ENCODE assay signal across 33 mouse cellular contexts in the genomic region with DNA sequence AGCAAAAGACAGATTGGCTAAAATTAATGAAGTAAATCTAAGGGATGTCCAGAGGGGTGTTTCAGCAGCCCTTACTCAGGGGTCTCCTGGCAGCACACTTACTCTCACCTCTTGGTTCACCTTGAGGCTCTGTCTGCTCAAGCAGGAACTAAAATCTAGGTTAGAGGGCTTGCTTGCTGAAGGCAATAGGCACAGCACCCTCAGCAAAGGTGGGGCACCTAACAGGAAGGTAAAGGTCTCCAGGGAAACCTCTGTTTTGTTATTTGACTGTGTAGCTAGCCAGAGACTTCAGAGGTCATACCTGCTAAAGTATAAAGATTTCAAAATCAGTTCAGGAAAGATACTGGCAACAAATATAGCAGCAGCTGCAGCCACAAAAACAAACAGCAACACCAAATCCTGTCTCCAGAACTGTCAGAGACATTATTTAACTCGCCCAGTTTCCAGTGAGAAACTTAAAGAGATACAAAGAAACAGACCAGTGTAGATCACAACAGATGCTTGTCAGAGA. TPM values are rescaled to one million over a fixed set of nuclear protein-coding genes. Genes with fewer than 3 reads are reported as not detected.
DNase-seq lines count a peak whose midpoint lies in the region; ATAC-seq and TF ChIP-seq lines count a peak whose summit lies in the region.
"Had no signal": no experiment of that assay in that cellular context is flagged by ENCODE, and none has a peak within 500 bp of the region (broad histone marks: within the 10 kb centered on the region; RNA-seq: fewer than 3 reads in every experiment).

No protein-coding gene starts in this region.

- no peak overlapping the region for H3K4me3 ChIP-seq in liver, embryonic 11.5 days (ENCODE audit: low read depth, low read length)
- H3K4me3 ChIP-seq in liver, postnatal 0 days (ENCODE audit: low read depth, low read length): no peak overlapping the region
- H3K4me3 ChIP-seq in stomach, postnatal 0 days (ENCODE audit: low read depth, low read length): no peak overlapping the region
- H3K4me3 ChIP-seq: forebrain, embryonic 10.5 days; forebrain, embryonic 13.5 days; heart, embryonic 12.5 days; heart, embryonic 15.5 days; hindbrain, embryonic 10.5 days; hindbrain, embryonic 13.5 days had no signal

- no peaks in the 10 kb centered on the region for H3K9me3 ChIP-seq in liver, embryonic 11.5 days (ENCODE audit: control insufficient read depth, low read length)
- H3K9me3 ChIP-seq in liver, postnatal 0 days (ENCODE audit: low read length): no peaks in the 10 kb centered on the region
- H3K9me3 ChIP-seq in stomach, postnatal 0 days (ENCODE audit: control insufficient read depth, low read length): no peaks in the 10 kb centered on the region
- H3K9me3 ChIP-seq: forebrain, embryonic 10.5 days; forebrain, embryonic 13.5 days; G1E; heart, embryonic 12.5 days; heart, embryonic 15.5 days; hindbrain, embryonic 10.5 days; hindbrain, embryonic 13.5 days had no signal

- no peak for TF ChIP-seq EP300 in liver, postnatal 0 days (IDR thresholded peaks at IDR 0.05; ENCODE audit: low read depth)
- TF ChIP-seq EP300 in stomach, postnatal 0 days (optimal IDR thresholded peaks at IDR 0.05): no peak

- H3K27ac ChIP-seq in liver, embryonic 11.5 days (ENCODE audit: low read depth, low read length): no peak overlapping the region
- no peak overlapping the region for H3K27ac ChIP-seq in liver, postnatal 0 days (ENCODE audit: low read depth)
- H3K27ac ChIP-seq in stomach, postnatal 0 days (replicated peaks): peak overlapping the region; percentile 86
- H3K27ac ChIP-seq: forebrain, embryonic 10.5 days; forebrain, embryonic 13.5 days; heart, embryonic 15.5 days; hindbrain, embryonic 10.5 days; hindbrain, embryonic 13.5 days had no signal

- DNase-seq in heart, adult 11 months: peak; percentile 34
- no peak for DNase-seq in heart, adult 18-20 months
- peak; percentile 14 for DNase-seq in liver, embryonic 11.5 days (ENCODE audit: low spot score)
- no peak for DNase-seq in liver, postnatal 0 days
- DNase-seq in lung, postnatal 36 days: peak; percentile 17
- no peak for DNase-seq in lung, postnatal 10 days
- DNase-seq in stomach, postnatal 0 days (ENCODE audit: low spot score): peak; percentile 62
- DNase-seq in kidney, adult 8-10 months: no peak
- DNase-seq: adrenal gland, postnatal 10 days; adrenal gland, postnatal 36 days; B cell, adult 2 months; cerebellum, adult 18-20 months; cerebellum, adult 9-10 months; cerebellum, postnatal 14 days; gastrocnemius, postnatal 10 days; gastrocnemius, postnatal 36 days; heart, postnatal 10 days; heart, postnatal 36 days had no signal

- WGBS in liver, embryonic 11.5 days: 35% methylated on average over 1 of the region's 1 CpGs
- WGBS in liver, postnatal 0 days (ENCODE audit: insufficient replicate concordance): 27% methylated on average over 1 of the region's 1 CpGs
- WGBS in stomach, postnatal 0 days: 16% methylated on average over 1 of the region's 1 CpGs

- no peaks in the 10 kb centered on the region for H3K27me3 ChIP-seq in liver, embryonic 11.5 days (replicated peaks; ENCODE audit: control insufficient read depth, insufficient read depth, low read length)
- H3K27me3 ChIP-seq in liver, postnatal 0 days (ENCODE audit: insufficient read depth, low read length): peaks cover 5% of the 10 kb centered on the region
- H3K27me3 ChIP-seq in stomach, postnatal 0 days (ENCODE audit: control insufficient read depth, insufficient read depth, low read length): no peaks in the 10 kb centered on the region
- H3K27me3 ChIP-seq: CH12.LX; forebrain, embryonic 13.5 days; heart, embryonic 12.5 days; heart, embryonic 15.5 days; hindbrain, embryonic 13.5 days; Patski had no signal

- no peak for TF ChIP-seq CTCF in liver, postnatal 0 days (IDR thresholded peaks at IDR 0.05; ENCODE audit: low read depth)
- no peak for TF ChIP-seq CTCF in stomach, postnatal 0 days (IDR thresholded peaks at IDR 0.05; ENCODE audit: low read depth)

- ATAC-seq in liver, embryonic 11.5 days (replicated peaks; ENCODE audit: low FRiP score): no peak
- ATAC-seq in liver, postnatal 0 days: no peak
- peak; percentile 88 for ATAC-seq in stomach, postnatal 0 days (ENCODE audit: low FRiP score, low TSS enrichment)
- ATAC-seq: forebrain, embryonic 13.5 days; forebrain, embryonic 16.5 days; Patski had no signal

- no peak overlapping the region for H3K4me2 ChIP-seq in liver, embryonic 11.5 days
- no peak overlapping the region for H3K4me2 ChIP-seq in liver, postnatal 0 days (ENCODE audit: low read depth, low read length)
- no peak overlapping the region for H3K4me2 ChIP-seq in stomach, postnatal 0 days (replicated peaks; ENCODE audit: low read depth)
- H3K4me2 ChIP-seq: forebrain, embryonic 13.5 days; heart, embryonic 12.5 days; heart, embryonic 15.5 days; hindbrain, embryonic 13.5 days had no signal

- no peak overlapping the region for H3K9ac ChIP-seq in liver, embryonic 11.5 days (ENCODE audit: low read depth, low read length)
- H3K9ac ChIP-seq in liver, postnatal 0 days (replicated peaks): no peak overlapping the region
- no peak overlapping the region for H3K9ac ChIP-seq in stomach, postnatal 0 days (ENCODE audit: low read length)
- H3K9ac ChIP-seq: forebrain, embryonic 13.5 days; heart, embryonic 12.5 days; heart, embryonic 15.5 days; hindbrain, embryonic 13.5 days had no signal

- H3K4me1 ChIP-seq in liver, embryonic 11.5 days (replicated peaks; ENCODE audit: control insufficient read depth, insufficient read depth, low read length): no peaks in the 10 kb centered on the region
- 0 out of 2 replicates have a peak, but pooled peaks cover 8% of the 10 kb centered on the region for H3K4me1 ChIP-seq in liver, postnatal 0 days (ENCODE audit: insufficient read depth)
- H3K4me1 ChIP-seq in stomach, postnatal 0 days (replicated peaks; ENCODE audit: control insufficient read depth, insufficient read depth): no peaks in the 10 kb centered on the region
- H3K4me1 ChIP-seq: forebrain, embryonic 10.5 days; forebrain, embryonic 13.5 days; heart, embryonic 15.5 days; hindbrain, embryonic 10.5 days; hindbrain, embryonic 13.5 days had no signal

- H3K36me3 ChIP-seq in liver, embryonic 11.5 days (ENCODE audit: control insufficient read depth, insufficient read depth, low read length): no peaks in the 10 kb centered on the region
- no peaks in the 10 kb centered on the region for H3K36me3 ChIP-seq in liver, postnatal 0 days (replicated peaks; ENCODE audit: insufficient read depth, low read length)
- no peaks in the 10 kb centered on the region for H3K36me3 ChIP-seq in stomach, postnatal 0 days (ENCODE audit: control insufficient read depth, insufficient read depth, low read length)
- H3K36me3 ChIP-seq: forebrain, embryonic 10.5 days; G1E; heart, embryonic 12.5 days; heart, embryonic 15.5 days; hindbrain, embryonic 10.5 days; hindbrain, embryonic 13.5 days had no signal

RNA-seq across cellular contexts. Expression of a gene that starts 10.0 kb away (rescaled TPM):
- not detected for total RNA-seq in heart, adult 18-20 months (2021)
- polyA plus RNA-seq in liver, embryonic 11.5 days (2014; fragmentation: Nextera tagmentation; extraction: Ambion mirVana): not detected in 2 replicates
- 29.9 and 33.3 TPM in 2 replicates for polyA plus RNA-seq in liver, postnatal 0 days (2015; fragmentation: Nextera tagmentation; extraction: Ambion mirVana)
- 67.6 and 68.0 TPM in 2 replicates for polyA plus RNA-seq in stomach, postnatal 0 days (2015; fragmentation: Nextera tagmentation; extraction: Ambion mirVana)
- total RNA-seq: CH12.LX; G1E; granulocyte monocyte progenitor cell, adult 5-6 weeks; heart, postnatal 10 days; heart, postnatal 36 days had no signal
- polyA plus RNA-seq: embryonic facial prominence, embryonic 11.5 days; embryonic facial prominence, embryonic 14.5 days; forebrain, embryonic 10.5 days; forebrain, embryonic 13.5 days; forebrain, embryonic 16.5 days; G1E; heart, embryonic 12.5 days; heart, embryonic 15.5 days; hindbrain, embryonic 10.5 days; hindbrain, embryonic 13.5 days had no signal

RNA-seq across cellular contexts. Expression of a gene that starts 18.4 kb away (rescaled TPM):
- total RNA-seq in heart, adult 18-20 months (2021): not detected
- polyA plus RNA-seq in liver, embryonic 11.5 days (2014; fragmentation: Nextera tagmentation; extraction: Ambion mirVana): not detected in 2 replicates
- not detected in 2 replicates for polyA plus RNA-seq in liver, postnatal 0 days (2015; fragmentation: Nextera tagmentation; extraction: Ambion mirVana)
- polyA plus RNA-seq in stomach, postnatal 0 days (2015; fragmentation: Nextera tagmentation; extraction: Ambion mirVana): not detected in 2 replicates
- total RNA-seq: adrenal gland, adult 18-20 months; adrenal gland, postnatal 10 days; adrenal gland, postnatal 36 days; CH12.LX; gastrocnemius, adult 18-20 months; gastrocnemius, postnatal 10 days; gastrocnemius, postnatal 36 days; granulocyte monocyte progenitor cell, adult 5-6 weeks; heart, postnatal 10 days; heart, postnatal 36 days had no signal
- polyA plus RNA-seq: embryonic facial prominence, embryonic 11.5 days; embryonic facial prominence, embryonic 14.5 days; forebrain, embryonic 10.5 days; forebrain, embryonic 13.5 days; forebrain, embryonic 16.5 days; G1E; heart, embryonic 12.5 days; heart, embryonic 15.5 days; hindbrain, embryonic 10.5 days; hindbrain, embryonic 13.5 days; Patski had no signal

RNA-seq across cellular contexts. Expression of a gene that starts 37.2 kb away (rescaled TPM):
- 100 to 1,000 TPM; 144 to 148 TPM for total RNA-seq in heart, adult 18-20 months (2021)
- 0.14 and 0.21 TPM in 2 replicates for polyA plus RNA-seq in liver, embryonic 11.5 days (2014; fragmentation: Nextera tagmentation; extraction: Ambion mirVana)
- 0.66 and 0.70 TPM in 2 replicates for polyA plus RNA-seq in liver, postnatal 0 days (2015; fragmentation: Nextera tagmentation; extraction: Ambion mirVana)
- 8.5 and 8.7 TPM in 2 replicates for polyA plus RNA-seq in stomach, postnatal 0 days (2015; fragmentation: Nextera tagmentation; extraction: Ambion mirVana)
- total RNA-seq: granulocyte monocyte progenitor cell, adult 5-6 weeks had no signal

RNA-seq across cellular contexts. Expression of a gene that starts 39.8 kb away (rescaled TPM):
- total RNA-seq in heart, adult 18-20 months (2021): not detected
- polyA plus RNA-seq in liver, embryonic 11.5 days (2014; fragmentation: Nextera tagmentation; extraction: Ambion mirVana): not detected in 2 replicates
- polyA plus RNA-seq in liver, postnatal 0 days (2015; fragmentation: Nextera tagmentation; extraction: Ambion mirVana): not detected in 2 replicates
- polyA plus RNA-seq in stomach, postnatal 0 days (2015; fragmentation: Nextera tagmentation; extraction: Ambion mirVana): not detected in 2 replicates
- total RNA-seq: adrenal gland, adult 18-20 months; adrenal gland, postnatal 10 days; adrenal gland, postnatal 36 days; CH12.LX; G1E; gastrocnemius, adult 18-20 months; gastrocnemius, postnatal 10 days; gastrocnemius, postnatal 36 days; granulocyte monocyte progenitor cell, adult 5-6 weeks; heart, postnatal 10 days; heart, postnatal 36 days had no signal
- polyA plus RNA-seq: embryonic facial prominence, embryonic 11.5 days; embryonic facial prominence, embryonic 14.5 days; forebrain, embryonic 10.5 days; forebrain, embryonic 13.5 days; forebrain, embryonic 16.5 days; G1E; heart, embryonic 12.5 days; heart, embryonic 15.5 days; hindbrain, embryonic 10.5 days; hindbrain, embryonic 13.5 days; Patski had no signal

RNA-seq across cellular contexts. Expression of a gene that starts 47.0 kb away (rescaled TPM):
- total RNA-seq in heart, adult 18-20 months (2021): 100 to 1,000 TPM; 194 to 199 TPM
- 128 and 140 TPM in 2 replicates for polyA plus RNA-seq in liver, embryonic 11.5 days (2014; fragmentation: Nextera tagmentation; extraction: Ambion mirVana)
- polyA plus RNA-seq in liver, postnatal 0 days (2015; fragmentation: Nextera tagmentation; extraction: Ambion mirVana): 128 and 130 TPM in 2 replicates
- polyA plus RNA-seq in stomach, postnatal 0 days (2015; fragmentation: Nextera tagmentation; extraction: Ambion mirVana): 194 and 198 TPM in 2 replicates

Comparison
In these comparisons a context has a peak if more than half of its experiments do, and no peak if none do; other contexts are left out.
1. DNase-seq: peak in heart, adult 11 months (single experiment), liver, embryonic 11.5 days (single experiment), lung, postnatal 36 days (single experiment) and stomach, postnatal 0 days (single experiment); none in heart, adult 18-20 months (0 of 2), liver, postnatal 0 days (single experiment), lung, postnatal 10 days (single experiment) and kidney, adult 8-10 months (0 of 2).
2. RNA of a gene that starts 10.0 kb away (polyA plus RNA-seq): 67.6 to 68.0 TPM in stomach, postnatal 0 days and 29.9 to 33.3 TPM in liver, postnatal 0 days; not detected in liver, embryonic 11.5 days; every median in the first group is over 10 times any median in the second.